Mouse (Mus musculus) heart, adult 2 months (tissue): Measurements from ENCODE around the gene Prr14. TPM values are rescaled to one million over a fixed set of nuclear protein-coding genes. Genes with fewer than 3 reads are reported as not detected.

Experiments used
- DNase-seq, 2 experiments: peaks; one replicate each; pipeline ENCODE4 v3.0.0; 2021
- H3K27ac ChIP-seq: fragments of 200-600 bp; 2 replicates; pipeline ENCODE4 v1.8.1; 2022
- H3K27me3 ChIP-seq: fragments of 200-500 bp; 2 replicates; pipeline ENCODE4 v1.6.1; 2012; ENCODE audit warnings: mild to moderate bottlenecking, low read length, inconsistent platforms, mixed read lengths; ENCODE audit not compliant: control insufficient read depth, insufficient read depth
- H3K36me3 ChIP-seq: fragments of 200-500 bp; 2 replicates; pipeline ENCODE4 v1.6.1; 2012; ENCODE audit warnings: low read length, inconsistent platforms; ENCODE audit not compliant: control insufficient read depth, insufficient read depth
- H3K4me1 ChIP-seq: fragments of 200-500 bp; 2 replicates; pipeline ENCODE4 v1.6.1; 2011; ENCODE audit warnings: low read length; ENCODE audit not compliant: control insufficient read depth, insufficient read depth
- H3K4me3 ChIP-seq: fragments of 200-600 bp; 2 replicates; pipeline ENCODE4 v1.8.1; 2022
- H3K79me2 ChIP-seq: fragments of 200-500 bp; replicated peaks from 2 replicates; pipeline ENCODE4 v1.6.1; 2012; ENCODE audit warnings: mild to moderate bottlenecking, inconsistent platforms, low read length, moderate library complexity, mixed read lengths; ENCODE audit not compliant: control insufficient read depth, insufficient read depth
- H3K9ac ChIP-seq: fragments of 200-500 bp; 2 replicates; pipeline ENCODE4 v1.6.1; 2012; ENCODE audit warnings: low read depth, mild to moderate bottlenecking, control low read depth, inconsistent platforms, low read length, mixed read lengths
- CTCF ChIP-seq: fragments of 200-600 bp; IDR thresholded peaks from 2 replicates; pipeline ENCODE4 v1.8.1; 2022; ENCODE audit warnings: antibody characterized with exemption, mild to moderate bottlenecking, moderate library complexity
- EP300 ChIP-seq: fragments of 200-500 bp; IDR thresholded peaks from 2 replicates; pipeline ENCODE4 v1.6.1; 2011; ENCODE audit warnings: low read depth, low read length, control low read depth; ENCODE audit not compliant: insufficient read depth
- POLR2A ChIP-seq: fragments of 200-500 bp; IDR thresholded peaks from 2 replicates; pipeline ENCODE4 v1.6.1; 2011; ENCODE audit warnings: mild to moderate bottlenecking, low read depth, low read length, control low read depth; ENCODE audit not compliant: insufficient read depth
- WGBS: fragments of 180-500 bp; shearing (Covaris S2); methylation state at CpG from one replicate; pipeline ENCODE4 v1.1.7; 2018; 5-methylcytosine and 5-hydroxymethylcytosine counted together
- intact Hi-C: fragments of 180-260 bp; cut with DNase I; formaldehyde crosslinking; loops from one replicate; pipeline ENCODE4 v1.15.1; 2025
- microRNA-seq, 2 experiments: library from miRNA; unstranded; fragments of <30 nt; microRNA quantifications; one replicate each; pipeline ENCODE4 v1.2.0; 2021
- polyA plus RNA-seq: library from polyadenylated mRNA; depleted of rRNA; stranded (reverse); fragments of >200 nt; gene quantifications from 2 replicates; pipeline ENCODE4 v1.2.3, GENCODE M21; 2012; rRNA removed
- total RNA-seq, 2 experiments: library from RNA; stranded (reverse); gene quantifications; 2 replicates each; pipeline ENCODE4 v1.2.3; 2021

Prr14 gene
- total and polyA plus RNA-seq, 3 experiments, result 23.1 to 45.6 (median 28.0) TPM

DNA sequence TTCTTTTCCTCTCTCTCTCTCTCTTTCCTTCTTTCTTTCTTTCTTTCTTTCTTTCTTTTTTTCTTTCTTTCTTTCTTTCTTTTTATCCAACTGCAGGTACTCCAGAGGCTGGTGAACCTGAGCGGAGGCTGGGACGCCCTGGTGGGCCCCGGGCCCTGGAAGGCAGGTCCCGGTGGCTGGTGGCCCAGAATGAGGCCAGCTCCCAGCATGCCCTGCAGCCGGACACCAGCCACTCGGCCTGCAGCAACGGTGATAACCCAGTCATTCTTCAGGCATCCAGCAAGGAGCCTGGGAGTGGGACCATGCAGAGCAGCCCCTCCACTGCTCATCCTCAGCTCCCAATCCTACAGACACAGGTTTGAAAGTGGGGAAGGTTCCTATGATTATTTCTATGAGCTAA lies 56.4 kb downstream of the Prr14 start:
- H3K79me2 ChIP-seq, result peaks cover 3% of the 10 kb centered on the region; the same call in 1 of the 2 replicates
- intact Hi-C loops, result loop anchor here (10.0 kb wide), 1 partner anchor 249 kb away; the partner anchor contains the start of gene Orai3
- H3K27me3 ChIP-seq, result no peaks in the 10 kb centered on the region
- H3K27ac ChIP-seq, result no peak overlapping the region
- DNase-seq, result peak; percentile 34 to 49
- no peak overlapping the region for H3K9ac ChIP-seq
- WGBS, result 54% methylated on average over 7 of the region's 7 CpGs
- no peak for TF ChIP-seq EP300
- TF ChIP-seq CTCF, result no peak
- TF ChIP-seq POLR2A, result no peak
- H3K36me3 ChIP-seq, result peaks cover 26% of the 10 kb centered on the region
- no peak overlapping the region for H3K4me3 ChIP-seq
- H3K4me1 ChIP-seq, result peaks cover 6% of the 10 kb centered on the region

GRCm38 (mm10) chr7:127516344-127516743 lies 56.9 kb downstream of the Prr14 start:
- TF ChIP-seq POLR2A, result no peak
- TF ChIP-seq EP300, result no peak
- no peak for TF ChIP-seq CTCF
- H3K4me1 ChIP-seq, result peaks cover 6% of the 10 kb centered on the region
- 95% methylated on average over 6 of the region's 7 CpGs for WGBS
- no peak overlapping the region for H3K9ac ChIP-seq
- H3K79me2 ChIP-seq, result peaks cover 3% of the 10 kb centered on the region; the same call in 1 of the 2 replicates
- no peak overlapping the region for H3K27ac ChIP-seq
- H3K36me3 ChIP-seq, result peaks cover 28% of the 10 kb centered on the region
- H3K4me3 ChIP-seq, result no peak overlapping the region
- H3K27me3 ChIP-seq, result no peaks in the 10 kb centered on the region
- DNase-seq, result no peak
- intact Hi-C loops, result loop anchor here (10.0 kb wide), 1 partner anchor 248 kb away; the partner anchor contains the start of gene Orai3

GRCm38 (mm10) chr7:127519284-127519683 lies 59.9 kb downstream of the Prr14 start, which contains the start of gene Gm42715:
Gm42715 (plus strand) TSS chr7:127519584.
- Histone ChIP-seq H3K79me2 (peaks cover 5% of the 10 kb centered on the region), H3K36me3 (peaks cover 34% of the 10 kb centered on the region), H3K4me1 (peaks cover 1% of the 10 kb centered on the region; the same call in 1 of the 2 replicates), H3K27ac (no peak within 1 kb of the TSS), H3K9ac (no peak within 1 kb of the TSS), H3K4me3 (no peak within 1 kb of the TSS), H3K27me3 (no peaks in the 10 kb centered on the region)
- TF ChIP-seq POLR2A (no peak), EP300 (no peak), CTCF (no peak)
- WGBS, result 87% methylated on average over 3 of the region's 3 CpGs
- intact Hi-C loops, result loop anchor here (10.0 kb wide), 1 partner anchor 246 kb away; the partner anchor contains the start of gene Orai3
- no peak for DNase-seq

Small RNA genes lying within 50 kb of the gene (microRNA-seq; reads per million reads assigned to microRNA genes)
- gene Gm47278 (0 reads per million in 2 experiments), gene Mir7060 (0 to 1.1 reads per million in 2 experiments)

Other genes with a start within 250 kb of the Prr14 start
- 1 to 10 TPM; 6.0 to 6.3 TPM for gene Zfp553, start 226.6 kb upstream of the Prr14 start, total RNA-seq
- gene Zfp553, start 226.6 kb upstream of the Prr14 start, polyA plus RNA-seq, result 5.0 and 6.5 TPM in 2 replicates
- 1 to 10 TPM; 2.5 to 4.7 TPM for gene Sept1, start 226.5 kb upstream of the Prr14 start, total RNA-seq
- gene Sept1, start 226.5 kb upstream of the Prr14 start, polyA plus RNA-seq, result 6.2 and 13.0 TPM in 2 replicates
- gene Zfp771, start 215.3 kb upstream of the Prr14 start, total RNA-seq, result 10 to 100 TPM; 14.7 to 21.0 TPM
- gene Zfp771, start 215.3 kb upstream of the Prr14 start, polyA plus RNA-seq, result 16.9 and 30.0 TPM in 2 replicates
- 10 to 100 TPM; 38.7 to 44.6 TPM for gene Dctpp1, start 198.9 kb upstream of the Prr14 start, total RNA-seq
- gene Dctpp1, start 198.9 kb upstream of the Prr14 start, polyA plus RNA-seq, result 42.0 and 46.6 TPM in 2 replicates
- 10 to 100 TPM; 27.2 to 32.9 TPM for gene Sephs2, start 185.6 kb upstream of the Prr14 start, total RNA-seq
- gene Sephs2, start 185.6 kb upstream of the Prr14 start, polyA plus RNA-seq, result 14.8 and 22.5 TPM in 2 replicates
- 1 to 10 TPM; 1.7 to 2.3 TPM for gene Itgal, start 163.4 kb upstream of the Prr14 start, total RNA-seq
- gene Itgal, start 163.4 kb upstream of the Prr14 start, polyA plus RNA-seq, result 3.0 and 5.0 TPM in 2 replicates
- gene Zfp768, start 114.0 kb upstream of the Prr14 start, total RNA-seq, result 10 to 100 TPM; 36.5 to 37.2 TPM
- gene Zfp768, start 114.0 kb upstream of the Prr14 start, polyA plus RNA-seq, result 30.8 and 31.6 TPM in 2 replicates
- 1 to 10 TPM; 4.3 to 5.3 TPM for gene Zfp747, start 83.6 kb upstream of the Prr14 start, total RNA-seq
- 2.9 and 3.9 TPM in 2 replicates for gene Zfp747, start 83.6 kb upstream of the Prr14 start, polyA plus RNA-seq
- 1 to 10 TPM; 2.3 to 2.4 TPM for gene 9130019O22Rik, start 72.4 kb upstream of the Prr14 start, total RNA-seq
- gene 9130019O22Rik, start 72.4 kb upstream of the Prr14 start, polyA plus RNA-seq, result 1.7 and 2.4 TPM in 2 replicates
- 1 to 10 TPM; 3.1 to 4.0 TPM for gene E430018J23Rik, start 66.0 kb upstream of the Prr14 start, total RNA-seq
- 3.1 and 3.5 TPM in 2 replicates for gene E430018J23Rik, start 66.0 kb upstream of the Prr14 start, polyA plus RNA-seq
- 1 to 10 TPM; 3.2 TPM for gene Zfp764, start 52.8 kb upstream of the Prr14 start, total RNA-seq
- gene Zfp764, start 52.8 kb upstream of the Prr14 start, polyA plus RNA-seq, result 2.6 and 3.5 TPM in 2 replicates
- gene Zfp688, start 37.5 kb upstream of the Prr14 start, total RNA-seq, result 1 to 10 TPM; 3.3 to 3.8 TPM
- gene Zfp688, start 37.5 kb upstream of the Prr14 start, polyA plus RNA-seq, result 4.9 and 8.1 TPM in 2 replicates
- gene Zfp689, start 10.5 kb upstream of the Prr14 start, total RNA-seq, result 1 to 10 TPM in 1 of 2 experiments, under 1 TPM in 1; 0.93 to 1.5 TPM
- 1.8 and 2.0 TPM in 2 replicates for gene Zfp689, start 10.5 kb upstream of the Prr14 start, polyA plus RNA-seq
- gene Fbrs, start 19.6 kb downstream of the Prr14 start, total RNA-seq, result 10 to 100 TPM; 31.2 to 33.9 TPM
- gene Fbrs, start 19.6 kb downstream of the Prr14 start, polyA plus RNA-seq, result 13.4 and 16.4 TPM in 2 replicates
- gene Srcap, start 52.4 kb downstream of the Prr14 start, total RNA-seq, result 10 to 100 TPM; 53.1 to 55.8 TPM
- gene Srcap, start 52.4 kb downstream of the Prr14 start, polyA plus RNA-seq, result 15.3 and 16.7 TPM in 2 replicates
- gene Gm42715, start 60.0 kb downstream of the Prr14 start, total RNA-seq, result 1 to 10 TPM; 7.8 to 8.2 TPM
- 7.9 and 9.3 TPM in 2 replicates for gene Gm42715, start 60.0 kb downstream of the Prr14 start, polyA plus RNA-seq
- gene Tmem265, start 101.8 kb downstream of the Prr14 start, total RNA-seq, result not detected
- not detected in 2 replicates for gene Tmem265, start 101.8 kb downstream of the Prr14 start, polyA plus RNA-seq
- gene Phkg2, start 113.7 kb downstream of the Prr14 start, total RNA-seq, result 10 to 100 TPM; 13.9 to 17.5 TPM
- 30.1 and 40.1 TPM in 2 replicates for gene Phkg2, start 113.7 kb downstream of the Prr14 start, polyA plus RNA-seq
- 10 to 100 TPM; 10.4 to 11.7 TPM for gene Ccdc189, start 129.0 kb downstream of the Prr14 start, total RNA-seq
- gene Ccdc189, start 129.0 kb downstream of the Prr14 start, polyA plus RNA-seq, result 10.6 and 11.4 TPM in 2 replicates
- 10 to 100 TPM; 41.0 to 44.8 TPM for gene Rnf40, start 129.2 kb downstream of the Prr14 start, total RNA-seq
- gene Rnf40, start 129.2 kb downstream of the Prr14 start, polyA plus RNA-seq, result 18.2 and 27.3 TPM in 2 replicates
- 10 to 100 TPM; 17.7 to 24.9 TPM for gene Zfp629, start 156.2 kb downstream of the Prr14 start, total RNA-seq
- gene Zfp629, start 156.2 kb downstream of the Prr14 start, polyA plus RNA-seq, result 12.5 and 20.9 TPM in 2 replicates
- 10 to 100 TPM; 34.1 to 34.5 TPM for gene Bcl7c, start 249.3 kb downstream of the Prr14 start, total RNA-seq
- 13.5 and 13.6 TPM in 2 replicates for gene Bcl7c, start 249.3 kb downstream of the Prr14 start, polyA plus RNA-seq